Mouse (Mus musculus) heart, postnatal 4 days (tissue): ENCODE results near the gene Atp13a3. TPM values are rescaled to one million over a fixed set of nuclear protein-coding genes. Genes with fewer than 3 reads are reported as not detected.
"Not testable (repeated sequence)": the region's sequence is repeated elsewhere in the genome, so short reads cannot be mapped to it uniquely, and the experiment has no call there.

ENCODE experiments used
- DNase-seq: peaks from one replicate; pipeline ENCODE4 v3.0.0; 2021
- total RNA-seq, 2 experiments: library from RNA; stranded (reverse); gene quantifications; 2 replicates each; pipeline ENCODE4 v1.2.3; 2021

The Atp13a3 gene
- total RNA-seq, 2 experiments from 2014 or later, result 71.0 to 78.3 TPM

DNA sequence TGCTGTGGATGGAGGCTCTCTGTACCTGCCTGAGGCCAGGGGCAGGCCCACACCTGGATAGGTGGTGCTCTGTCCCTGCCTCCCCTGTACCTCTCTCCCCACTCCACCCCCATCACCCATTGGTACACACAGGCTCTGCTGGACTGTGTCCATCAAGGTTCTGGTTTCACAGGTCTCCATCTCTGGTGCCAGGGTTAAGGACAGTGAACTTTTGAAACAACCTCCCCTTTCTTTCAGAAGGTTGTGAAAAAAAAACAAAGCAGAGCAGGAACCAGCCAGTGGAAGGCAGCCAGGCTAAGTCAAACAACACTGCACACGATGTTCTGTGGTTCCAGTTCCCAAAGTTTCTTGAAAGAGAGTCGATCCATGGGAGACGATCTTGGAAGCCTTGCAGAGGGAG, 6.9 kb upstream of the Atp13a3 start:
- DNase-seq, result no peak

GRCm38 (mm10) chr16:30410914-30411313, 5.1 kb upstream of the Atp13a3 start:
- DNase-seq, result no peak

DNA sequence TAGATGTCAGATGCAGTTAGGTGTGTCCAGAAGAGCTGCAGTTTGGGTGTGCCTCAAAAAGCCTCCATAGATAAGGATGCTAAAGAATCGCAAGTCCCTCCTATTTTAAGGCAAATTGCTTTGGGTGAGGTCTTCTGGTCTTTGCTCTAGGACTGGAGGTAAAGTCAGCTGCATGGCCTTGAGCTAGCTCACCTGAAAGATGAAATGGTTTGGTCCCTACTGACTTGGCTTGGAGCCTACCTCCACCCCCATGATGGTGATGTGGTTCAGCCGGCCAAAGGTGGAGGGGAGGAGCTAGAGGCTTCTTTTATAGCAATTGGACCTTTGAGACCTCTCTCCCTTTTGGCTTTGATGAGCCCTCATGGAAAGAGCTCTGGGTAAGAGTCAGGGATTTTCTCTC, 1.7 kb upstream of the Atp13a3 start:
- no peak for DNase-seq

DNA sequence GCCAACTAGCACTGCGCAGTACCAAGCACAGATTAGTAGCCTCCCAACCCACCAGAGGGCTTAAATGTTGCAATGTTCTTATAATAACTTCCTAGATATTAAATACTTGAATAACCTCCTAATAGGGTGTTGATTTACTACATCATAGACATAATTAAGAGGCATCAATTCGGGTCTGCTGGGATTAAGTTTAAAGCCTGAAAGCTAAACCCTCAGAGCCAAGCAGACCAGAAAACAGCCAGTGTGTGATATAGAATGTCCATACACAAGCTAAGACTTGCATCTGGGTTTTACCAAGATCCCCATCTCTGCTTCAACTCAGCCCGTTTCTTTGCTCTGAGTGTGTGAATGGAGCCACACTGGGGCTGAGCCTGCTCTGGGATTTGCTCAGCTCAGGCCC, 2.2 kb downstream of the Atp13a3 start:
- no peak for DNase-seq

GRCm38 (mm10) chr16:30397127-30398057, 8.4 kb downstream of the Atp13a3 start:
- peak; percentile 22 for DNase-seq

DNA sequence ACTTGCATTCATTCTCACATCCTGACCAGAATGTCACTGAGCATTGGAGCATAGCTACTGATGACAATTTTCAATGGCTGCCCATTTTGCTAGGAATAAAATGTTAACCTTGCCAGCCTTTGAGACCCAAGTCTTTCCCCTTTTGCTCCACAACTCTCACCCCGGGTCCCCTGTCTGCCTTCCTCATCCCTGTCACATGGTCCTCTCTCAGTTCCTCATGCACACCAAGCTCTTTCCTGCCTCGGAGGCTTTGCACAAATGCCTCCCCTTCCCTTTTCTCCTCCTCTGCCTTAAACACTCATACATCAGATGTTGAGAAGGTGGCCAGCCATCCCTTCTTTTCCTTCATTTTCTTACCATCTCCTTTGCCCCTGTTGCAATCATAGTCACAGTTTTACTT, 10.6 kb downstream of the Atp13a3 start:
- no peak for DNase-seq

DNA sequence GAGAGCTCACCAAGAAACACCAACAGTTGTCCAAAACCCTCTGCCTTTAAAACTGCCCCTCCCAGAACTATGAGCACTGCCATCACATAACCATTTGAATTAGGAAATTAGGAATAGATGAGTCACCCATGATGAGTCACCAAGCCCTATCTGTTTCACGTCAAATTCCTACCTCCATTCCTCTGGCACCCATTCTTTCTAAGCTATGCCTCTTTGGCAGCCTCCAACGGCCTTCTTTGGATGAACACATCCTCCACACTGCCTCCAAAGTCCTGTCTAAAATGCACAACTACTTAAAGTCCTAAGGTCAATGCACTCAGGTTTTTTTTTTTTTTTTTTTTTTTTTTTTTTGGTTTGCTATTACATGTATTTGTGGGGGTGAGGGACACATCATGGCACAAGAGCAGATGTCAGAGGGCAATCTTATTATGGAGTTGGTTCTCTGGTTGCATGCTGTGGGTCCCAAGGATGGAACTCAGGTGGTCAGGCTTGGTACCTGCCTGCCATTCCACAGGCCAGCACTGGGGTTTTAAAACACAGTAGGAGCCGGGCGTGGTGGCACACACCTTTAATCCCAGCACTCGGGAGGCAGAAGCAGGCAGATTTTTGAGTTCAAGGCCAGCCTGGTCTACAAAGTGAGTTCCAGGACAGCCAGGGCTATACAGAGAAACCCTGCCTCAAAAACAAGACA, 15.0 kb downstream of the Atp13a3 start:
- no peak for DNase-seq

DNA sequence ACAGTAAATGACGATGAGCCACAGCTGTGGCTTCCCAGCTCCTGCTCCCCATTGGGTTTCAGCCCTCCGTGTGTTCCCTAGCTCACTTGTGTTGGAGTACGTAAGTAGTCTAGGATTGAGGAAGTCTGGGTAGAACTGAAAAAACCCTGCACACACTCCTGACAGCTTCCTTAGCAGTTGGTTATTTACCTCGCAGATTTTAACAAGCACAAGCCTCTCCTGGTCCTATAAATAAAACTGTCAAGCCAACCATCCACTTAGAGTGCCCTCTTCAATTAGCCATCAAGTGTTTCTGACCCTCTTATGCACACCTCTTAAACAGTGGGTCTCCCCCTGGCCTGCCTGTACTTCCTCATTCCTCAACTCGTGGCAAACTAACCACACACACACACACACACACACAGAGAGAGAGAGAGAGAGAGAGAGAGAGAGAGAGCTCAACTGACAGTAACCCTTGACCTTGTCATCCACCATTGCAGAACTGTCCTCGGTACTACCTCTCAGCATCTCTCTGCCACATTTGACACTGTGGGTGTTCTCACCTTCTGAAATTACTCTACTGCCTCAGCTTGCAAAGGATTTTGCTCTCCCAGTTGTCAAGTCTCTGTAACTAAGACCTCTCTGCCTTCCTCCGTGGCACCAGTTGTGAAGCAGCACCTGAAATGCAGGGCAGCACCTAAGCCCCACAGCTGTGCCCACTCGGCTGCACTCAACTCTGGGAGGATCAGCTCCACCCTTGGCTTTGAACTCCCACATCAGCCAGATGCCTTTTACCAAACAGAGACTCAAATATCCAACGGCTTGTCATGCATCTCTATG, 15.7 kb downstream of the Atp13a3 start:
- no peak for DNase-seq

GRCm38 (mm10) chr16:30389210-30389684, 16.5 kb downstream of the Atp13a3 start:
- DNase-seq, result peak; percentile 17

DNA sequence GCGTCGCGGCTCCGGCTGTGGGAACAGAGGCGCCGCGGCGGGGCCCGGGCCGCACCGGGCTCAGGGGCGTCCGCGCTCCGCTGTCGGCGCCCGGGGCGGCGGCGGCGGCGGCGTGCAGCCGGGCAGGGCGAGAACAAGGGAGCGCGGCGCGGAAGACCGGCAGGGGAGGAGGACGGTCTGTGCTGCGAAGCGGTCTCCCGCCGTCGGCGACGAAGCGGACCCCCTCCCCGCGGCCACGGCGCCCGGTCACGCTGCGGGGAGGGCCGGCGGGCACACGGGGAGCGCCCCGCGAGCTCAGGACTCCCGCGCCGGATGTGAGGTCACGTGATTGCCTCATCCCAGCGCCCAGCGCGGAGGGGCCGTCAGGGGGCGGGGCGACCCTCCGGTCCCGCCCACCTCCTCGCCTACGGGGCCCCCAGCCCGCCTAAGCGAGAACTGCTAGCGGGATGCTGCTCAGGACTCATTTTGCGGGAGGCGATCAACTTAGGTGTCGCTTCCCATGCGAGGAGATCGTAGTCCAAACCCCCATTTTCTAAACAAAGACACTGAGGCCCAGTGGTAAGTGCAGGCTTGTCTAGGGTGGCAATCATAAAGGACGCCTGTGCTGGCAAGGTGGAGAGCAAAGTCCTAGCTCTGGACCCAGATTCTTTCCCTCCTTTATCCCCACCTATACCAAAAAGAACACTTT, 17.1 kb downstream of the Atp13a3 start:
- peak; percentile 91 for DNase-seq

DNA sequence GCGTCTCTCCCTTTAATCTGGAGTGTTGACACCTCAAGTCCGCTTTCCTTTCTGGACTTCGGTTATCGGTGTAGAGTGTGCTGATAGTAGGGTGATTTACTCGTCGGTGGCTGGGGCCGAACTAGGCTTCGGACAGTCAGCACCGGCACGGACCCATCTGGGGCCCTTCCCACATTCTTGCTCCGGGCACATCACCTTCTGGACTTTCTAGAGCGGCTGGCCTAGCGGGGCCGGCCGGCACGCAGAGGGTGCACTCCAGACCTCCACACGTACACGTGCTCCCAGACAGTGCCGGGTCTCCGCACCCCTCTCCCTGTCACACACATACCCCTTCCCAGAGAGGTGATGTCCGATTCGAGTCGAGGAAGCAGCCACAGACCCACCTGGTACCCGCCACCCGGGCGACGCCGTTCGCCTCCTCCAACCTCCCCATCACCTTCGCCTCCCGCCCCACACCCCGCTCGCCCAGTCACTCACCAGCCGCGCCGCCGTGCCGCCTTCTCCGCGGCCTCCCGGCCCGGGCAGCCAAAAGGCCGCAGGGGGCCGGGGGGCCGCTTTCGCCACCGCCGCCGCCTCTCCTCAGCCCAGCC, 17.8 kb downstream of the Atp13a3 start:
- DNase-seq, result peak; percentile 41

DNA sequence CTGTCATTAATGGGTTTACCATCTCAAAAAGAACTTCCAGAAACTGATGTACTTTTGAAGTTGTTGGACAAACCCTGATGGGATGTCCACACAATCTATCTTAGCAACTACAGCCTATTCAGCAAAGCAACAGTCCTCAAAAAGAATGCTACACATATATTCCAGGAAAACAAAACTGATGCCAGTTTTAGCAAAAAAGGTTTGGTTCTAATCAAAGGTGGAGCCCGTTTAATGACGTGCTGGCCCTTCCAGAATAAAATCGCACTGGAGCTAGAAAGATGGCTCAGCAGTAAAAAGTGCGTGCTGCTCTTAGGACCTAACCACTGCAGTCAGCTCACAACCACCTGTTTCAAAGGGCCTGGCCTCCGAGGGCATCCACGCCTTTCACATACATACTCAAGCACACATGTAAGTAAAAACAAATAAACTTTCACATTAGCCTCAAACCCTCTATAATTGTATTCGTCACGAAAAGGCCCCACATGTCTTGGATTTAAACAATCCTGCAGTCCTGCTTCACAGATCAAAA, 18.8 kb downstream of the Atp13a3 start:
- DNase-seq, result no peak

- no peak for DNase-seq
Measured at GRCm38 (mm10) chr16:30385531-30385930, 20.2 kb downstream of the Atp13a3 start.

DNA sequence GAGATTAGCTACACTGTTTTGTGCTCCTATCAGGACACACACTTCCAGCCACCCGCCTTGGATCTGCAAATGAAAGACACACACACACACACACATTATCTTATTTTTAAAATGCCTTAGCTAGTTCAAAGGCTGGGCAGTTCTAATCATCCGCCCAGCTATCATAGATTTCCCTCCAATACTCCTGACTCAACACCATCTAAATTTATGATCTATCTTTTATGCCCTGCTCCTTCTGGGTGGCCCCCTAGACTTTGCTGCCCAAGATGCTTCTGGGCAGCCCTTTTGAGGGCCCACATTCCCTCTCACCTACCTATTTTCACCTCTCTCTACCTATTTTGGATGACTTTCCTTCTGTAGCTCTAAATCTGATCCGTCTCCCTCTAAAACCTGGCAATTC, 29.5 kb downstream of the Atp13a3 start:
- no peak for DNase-seq

DNA sequence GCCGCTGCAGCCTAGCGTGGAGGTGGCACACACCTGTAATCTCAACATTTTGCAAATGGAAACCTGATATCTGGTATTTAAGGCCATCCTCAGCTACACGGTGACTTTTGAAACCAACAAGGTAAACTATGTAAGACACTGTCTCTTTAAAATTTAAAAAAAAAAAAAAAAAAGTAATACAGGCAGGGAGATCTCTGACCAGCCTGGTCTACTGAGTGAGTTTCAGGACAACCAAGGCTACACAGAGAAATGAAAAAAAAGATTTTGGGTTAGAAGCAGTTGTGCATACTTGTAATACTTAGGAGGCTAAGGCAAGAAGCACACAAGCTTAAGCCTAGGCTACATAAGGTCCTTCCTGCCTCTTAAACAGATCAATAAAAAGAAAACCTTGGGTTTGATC, 30.8 kb downstream of the Atp13a3 start:
- no peak for DNase-seq

- DNase-seq, result peak; percentile 48
Measured at GRCm38 (mm10) chr16:30374266-30374665, 31.5 kb downstream of the Atp13a3 start.

GRCm38 (mm10) chr16:30373286-30373685, 32.5 kb downstream of the Atp13a3 start:
- not testable (repeated sequence) for DNase-seq

GRCm38 (mm10) chr16:30367395-30367794, 38.4 kb downstream of the Atp13a3 start:
- DNase-seq, result no peak

DNA sequence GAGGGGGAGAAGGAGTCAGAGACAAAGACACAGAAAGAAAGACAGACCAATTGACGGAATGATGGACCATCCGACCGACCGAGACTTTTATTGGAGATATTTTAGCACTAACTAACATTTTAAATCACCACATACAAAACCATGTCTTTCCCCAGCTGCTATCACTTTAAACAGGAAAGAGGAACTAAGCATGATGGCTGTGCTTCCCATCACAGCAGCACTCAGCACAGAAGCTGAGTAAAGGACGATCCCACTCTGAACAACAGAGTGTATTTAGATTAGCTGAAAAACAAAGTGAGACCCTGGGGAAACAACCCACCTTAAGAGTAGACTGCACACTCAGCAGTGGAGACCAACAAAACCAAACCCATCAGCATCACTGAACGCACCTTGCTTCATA, 41.2 kb downstream of the Atp13a3 start:
- no peak for DNase-seq

DNA sequence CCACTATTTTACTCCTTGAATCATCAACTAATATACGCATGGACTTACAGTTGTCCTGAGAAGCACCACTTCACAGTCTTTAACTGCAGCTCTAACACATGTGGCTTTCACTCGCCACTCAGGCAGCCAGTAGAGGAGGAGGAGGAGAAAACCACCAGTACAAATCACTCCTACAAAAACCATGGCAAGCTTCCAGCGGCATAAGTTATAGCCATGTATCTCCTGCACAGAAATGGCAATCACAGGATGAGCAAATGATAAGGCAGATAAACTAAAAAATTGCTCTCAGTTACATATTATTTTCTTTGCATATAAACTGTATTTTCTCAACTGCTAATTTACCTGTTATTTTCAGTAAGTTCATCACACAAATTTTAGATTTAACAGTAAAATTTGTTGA, 43.2 kb downstream of the Atp13a3 start:
- DNase-seq, result no peak

DNA sequence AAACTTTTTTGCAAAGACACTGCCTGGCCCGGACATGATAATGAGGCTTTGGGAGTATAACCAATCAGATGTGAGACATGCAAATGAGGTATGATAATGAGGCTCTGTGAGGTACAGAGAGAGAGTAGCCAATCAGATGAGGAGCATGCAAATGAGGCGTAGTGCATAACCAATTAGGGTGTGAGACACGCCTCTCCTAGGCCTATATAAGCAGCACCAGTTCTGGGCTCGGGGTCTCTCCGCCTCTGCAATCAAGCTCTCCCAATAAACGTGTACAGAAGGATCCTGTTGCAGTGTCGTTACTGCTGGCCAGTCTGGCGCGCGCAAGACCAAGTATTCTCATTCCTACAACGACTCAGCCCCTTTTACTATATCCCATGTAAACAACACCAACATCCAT, 52.3 kb downstream of the Atp13a3 start:
- DNase-seq, result not testable (repeated sequence)
